Mouse (Mus musculus) adrenal gland, postnatal 10 days (tissue): ENCODE results near the gene Large2. TPM values are rescaled to one million over a fixed set of nuclear protein-coding genes. Genes with fewer than 3 reads are reported as not detected.
"Not testable (repeated sequence)": the region's sequence is repeated elsewhere in the genome, so short reads cannot be mapped to it uniquely, and the experiment has no call there.

Experiments used
- DNase-seq: peaks from one replicate; pipeline ENCODE4 v3.0.0; 2021; ENCODE audit warnings: mixed read lengths
- long read RNA-seq, 2 experiments: library from polyadenylated mRNA; stranded (forward); transcript quantifications; one replicate each; pipeline ENCODE4 v2.0.0; 2021
- total RNA-seq, 2 experiments: library from RNA; stranded (reverse); gene quantifications; 2 replicates each; pipeline ENCODE4 v1.2.3; 2021

Gene Large2
- 1 to 10 TPM; 1.7 to 2.2 TPM for total RNA-seq
- long read RNA-seq, experiment 1, partial matches to known transcripts, result 0 of 2 reads
- long read RNA-seq, experiment 1, other reads (novel, unspliced or antisense), result 2 of 2 reads
- long read RNA-seq, experiment 2, partial matches to known transcripts, result 1 of 6 reads
- long read RNA-seq, experiment 2, other reads (novel, unspliced or antisense), result 3 of 6 reads

GRCm38 (mm10) chr2:92374514-92374913 is at the start of gene Large2, which contains the start of gene Pex16:
Gene Large2 (minus strand): TSS chr2:92374869.
Gene Pex16 (plus strand): TSS chr2:92374676.
- DNase-seq, result peak; percentile 63

- peak; percentile 99 for DNase-seq
Measured at GRCm38 (mm10) chr2:92423702-92424461, 49.2 kb upstream of the Large2 start.

GRCm38 (mm10) chr2:92423156-92423555 is 48.5 kb upstream of the Large2 start:
- no peak for DNase-seq

GRCm38 (mm10) chr2:92422388-92423135 is 47.9 kb upstream of the Large2 start:
- no peak for DNase-seq

- DNase-seq, result peak; percentile 53
Measured at GRCm38 (mm10) chr2:92421723-92422387, 47.2 kb upstream of the Large2 start.

GRCm38 (mm10) chr2:92411705-92412104 is 37.0 kb upstream of the Large2 start:
- DNase-seq, result peak; percentile 51

- DNase-seq, result peak; percentile 41
Measured at GRCm38 (mm10) chr2:92408309-92409045, 33.8 kb upstream of the Large2 start.

GRCm38 (mm10) chr2:92405687-92406086 is 31.0 kb upstream of the Large2 start:
- DNase-seq, result no peak

- no peak for DNase-seq
Measured at GRCm38 (mm10) chr2:92404737-92405136, 30.1 kb upstream of the Large2 start.

- DNase-seq, result no peak
Measured at GRCm38 (mm10) chr2:92403776-92404319, 29.2 kb upstream of the Large2 start.

- no peak for DNase-seq
Measured at GRCm38 (mm10) chr2:92402591-92403326, 28.1 kb upstream of the Large2 start.

- peak; percentile 50 for DNase-seq
Measured at GRCm38 (mm10) chr2:92401091-92401561, 26.5 kb upstream of the Large2 start, which contains the start of gene Mapk8ip1. Gene Mapk8ip1 (minus strand): TSS chr2:92401263.

- no peak for DNase-seq
Measured at GRCm38 (mm10) chr2:92400682-92401081, 26.0 kb upstream of the Large2 start.

GRCm38 (mm10) chr2:92399877-92400276 is 25.2 kb upstream of the Large2 start:
- not testable (repeated sequence) for DNase-seq

GRCm38 (mm10) chr2:92397436-92397835 is 22.8 kb upstream of the Large2 start:
- DNase-seq, result no peak

- DNase-seq, result no peak
Measured at GRCm38 (mm10) chr2:92395535-92395934, 20.9 kb upstream of the Large2 start.

GRCm38 (mm10) chr2:92392318-92393264 is 17.9 kb upstream of the Large2 start:
- DNase-seq, result peak; percentile 43

GRCm38 (mm10) chr2:92391703-92392317 is 17.1 kb upstream of the Large2 start:
- DNase-seq, result no peak

- no peak for DNase-seq
Measured at GRCm38 (mm10) chr2:92391116-92391515, 16.4 kb upstream of the Large2 start.
